Comparison of ENCODE assay signal across 11 mouse cellular contexts in the genomic region with DNA sequence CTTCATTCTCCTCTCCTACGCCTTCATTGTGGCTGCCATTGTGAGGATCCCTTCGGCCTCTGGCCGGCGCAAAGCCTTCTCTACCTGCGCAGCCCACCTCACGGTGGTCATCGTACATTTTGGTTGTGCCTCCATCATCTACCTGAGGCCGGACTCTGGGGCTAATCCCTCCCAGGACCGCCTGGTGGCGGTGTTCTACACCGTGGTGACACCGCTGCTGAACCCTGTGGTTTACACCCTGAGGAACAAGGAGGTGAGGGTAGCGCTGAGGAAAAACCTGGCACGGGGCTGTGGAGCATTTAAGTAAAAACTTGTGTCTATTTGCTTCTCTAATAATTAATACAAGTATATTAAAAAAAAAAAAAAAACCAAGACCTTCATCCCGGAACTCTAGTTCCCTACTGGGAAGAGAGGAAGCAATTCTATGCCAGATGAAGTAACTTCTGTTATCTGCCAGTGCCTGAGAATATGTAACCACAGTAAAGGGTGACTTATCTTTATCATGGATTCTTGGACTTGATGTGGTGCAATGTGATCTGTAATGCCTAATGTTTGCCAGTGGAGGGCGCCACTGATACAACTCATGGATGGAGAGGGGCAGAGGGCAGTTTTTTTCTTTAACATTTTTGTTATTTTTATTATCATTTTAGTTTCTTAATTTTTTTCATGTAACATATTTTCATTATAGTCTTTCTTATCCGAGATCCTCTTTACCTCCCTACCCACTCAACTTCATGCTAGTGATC. TPM values are rescaled to one million over a fixed set of nuclear protein-coding genes. Genes with fewer than 3 reads are reported as not detected.
DNase-seq lines count a peak whose midpoint lies in the region; ATAC-seq lines count a peak whose summit lies in the region.
"Had no signal": no experiment of that assay in that cellular context is flagged by ENCODE, and none has a peak within 500 bp of the region (broad histone marks: within the 10 kb centered on the region; RNA-seq: fewer than 3 reads in every experiment).

No protein-coding gene starts in this region.

- no peaks in the 10 kb centered on the region for H3K27me3 ChIP-seq in heart, embryonic 11.5 days (ENCODE audit: control insufficient read depth, insufficient read depth, low read length)
- H3K27me3 ChIP-seq: embryonic facial prominence, embryonic 13.5 days; liver, embryonic 15.5 days; stomach, embryonic 15.5 days had no signal

- H3K9me3 ChIP-seq in heart, embryonic 11.5 days (replicated peaks; ENCODE audit: control insufficient read depth, low read length) = no peaks in the 10 kb centered on the region
- H3K9me3 ChIP-seq: embryonic facial prominence, embryonic 13.5 days; liver, embryonic 15.5 days; stomach, embryonic 15.5 days had no signal

- WGBS in heart, embryonic 11.5 days (ENCODE audit: insufficient replicate concordance) = 44% methylated on average over 17 of the region's 17 CpGs

- H3K4me1 ChIP-seq in heart, embryonic 11.5 days (ENCODE audit: control insufficient read depth, insufficient read depth, low read length) = no peaks in the 10 kb centered on the region
- H3K4me1 ChIP-seq: embryonic facial prominence, embryonic 13.5 days; liver, embryonic 15.5 days; stomach, embryonic 15.5 days had no signal

- no peak overlapping the region for H3K4me2 ChIP-seq in heart, embryonic 11.5 days
- H3K4me2 ChIP-seq: embryonic facial prominence, embryonic 13.5 days; liver, embryonic 15.5 days; stomach, embryonic 15.5 days had no signal

- no peak overlapping the region for H3K27ac ChIP-seq in heart, embryonic 11.5 days (ENCODE audit: low read depth, low read length)
- H3K27ac ChIP-seq: embryonic facial prominence, embryonic 13.5 days; liver, embryonic 15.5 days; stomach, embryonic 15.5 days had no signal

- H3K9ac ChIP-seq in heart, embryonic 11.5 days (ENCODE audit: low read depth, low read length) = no peak overlapping the region
- H3K9ac ChIP-seq: embryonic facial prominence, embryonic 13.5 days; liver, embryonic 15.5 days; stomach, embryonic 15.5 days had no signal

- no peak overlapping the region for H3K4me3 ChIP-seq in heart, embryonic 11.5 days (ENCODE audit: low read depth, low read length)
- H3K4me3 ChIP-seq: embryonic facial prominence, embryonic 13.5 days; liver, embryonic 15.5 days; stomach, embryonic 15.5 days had no signal

- H3K36me3 ChIP-seq in heart, embryonic 11.5 days (ENCODE audit: control insufficient read depth, insufficient read depth, low read length) = no peaks in the 10 kb centered on the region
- H3K36me3 ChIP-seq: embryonic facial prominence, embryonic 13.5 days; liver, embryonic 15.5 days; stomach, embryonic 15.5 days had no signal

- peak; percentile 85 for ATAC-seq in granulocyte monocyte progenitor cell, adult 5-6 weeks (replicated peaks; ENCODE audit: poor library complexity, severe bottlenecking)
- no peak for ATAC-seq in heart, embryonic 11.5 days (replicated peaks; ENCODE audit: insufficient number of reproducible peaks, low FRiP score, low TSS enrichment)

- DNase-seq in heart, postnatal 4 days = peak; percentile 22
- no peak for DNase-seq in heart, adult 8-10 months (ENCODE audit: low spot score)
- DNase-seq in B cell, adult 2 months = peak; percentile 51 to 56
- peak; percentile 70 for DNase-seq in R1 (ENCODE audit: low read depth, low spot score)
- DNase-seq in thymus, postnatal 10 days (ENCODE audit: low spot score in 2 of 2) = peak; percentile 33 to 61
- no peak for DNase-seq in frontal cortex, postnatal 10 days (ENCODE audit: low spot score in 2 of 2)

RNA-seq across cellular contexts. Expression of a gene that starts 3.2 kb away (rescaled TPM):
- not detected for total RNA-seq in heart, postnatal 4 days (2021)
- not detected for total RNA-seq in heart, adult 8-10 months (2022)
- not detected in 2 replicates for total RNA-seq in granulocyte monocyte progenitor cell, adult 5-6 weeks (2014; fragmentation: Nextera tagmentation)
- not detected in 2 replicates for total RNA-seq in granulocyte monocyte progenitor cell, adult 5-6 weeks (2017)
- not detected in 2 replicates for polyA plus RNA-seq in heart, embryonic 11.5 days (2014; fragmentation: Nextera tagmentation; extraction: Ambion mirVana)
- polyA plus RNA-seq: embryonic facial prominence, embryonic 13.5 days; liver, embryonic 15.5 days; stomach, embryonic 15.5 days had no signal

RNA-seq across cellular contexts. Expression of a gene that starts 53.7 kb away (rescaled TPM):
- 10 to 100 TPM; 64.9 to 74.5 TPM for total RNA-seq in heart, postnatal 4 days (2021)
- 10 to 100 TPM; 37.2 to 42.0 (median 39.7) TPM for total RNA-seq in heart, adult 8-10 months (2022)
- total RNA-seq in granulocyte monocyte progenitor cell, adult 5-6 weeks (2014; fragmentation: Nextera tagmentation) = 32.0 and 52.0 TPM in 2 replicates
- 15.7 and 19.9 TPM in 2 replicates for total RNA-seq in granulocyte monocyte progenitor cell, adult 5-6 weeks (2017)
- polyA plus RNA-seq in heart, embryonic 11.5 days (2014; fragmentation: Nextera tagmentation; extraction: Ambion mirVana) = 29.8 and 38.0 TPM in 2 replicates

RNA-seq across cellular contexts. Expression of a gene that starts 55.7 kb away (rescaled TPM):
- 1 to 10 TPM; 6.8 to 8.5 TPM for total RNA-seq in heart, postnatal 4 days (2021)
- 10 to 100 TPM; 12.9 to 14.3 (median 13.4) TPM for total RNA-seq in heart, adult 8-10 months (2022)
- total RNA-seq in granulocyte monocyte progenitor cell, adult 5-6 weeks (2014; fragmentation: Nextera tagmentation) = 37.2 and 42.3 TPM in 2 replicates
- 15.2 and 23.4 TPM in 2 replicates for total RNA-seq in granulocyte monocyte progenitor cell, adult 5-6 weeks (2017)
- 4.2 and 4.3 TPM in 2 replicates for polyA plus RNA-seq in heart, embryonic 11.5 days (2014; fragmentation: Nextera tagmentation; extraction: Ambion mirVana)

Comparison
In these comparisons a context has a peak if more than half of its experiments do, and no peak if none do; other contexts are left out.
1. DNase-seq: peak in heart, postnatal 4 days (single experiment), B cell, adult 2 months (2 of 2), R1 (single experiment) and thymus, postnatal 10 days (2 of 2); none in heart, adult 8-10 months (single experiment) and frontal cortex, postnatal 10 days (0 of 2).